Mouse (Mus musculus) brain, embryonic 14.5 days (tissue): ENCODE results near the gene Olfr203. TPM values are rescaled to one million over a fixed set of nuclear protein-coding genes. Genes with fewer than 3 reads are reported as not detected.
"Not testable (repeated sequence)": the region's sequence is repeated elsewhere in the genome, so short reads cannot be mapped to it uniquely, and the experiment has no call there.

Source experiments
- DNase-seq: peaks from one replicate; pipeline ENCODE4 v3.0.0-alpha.2; 2011; ENCODE audit warnings: low read depth
- CTCF ChIP-seq: fragments of 200-500 bp; IDR thresholded peaks from 2 replicates; pipeline ENCODE4 v1.5.1; 2012; ENCODE audit warnings: inconsistent platforms, mild to moderate bottlenecking, moderate library complexity, borderline replicate concordance; ENCODE audit not compliant: insufficient read depth, insufficient read length; ENCODE audit errors: extremely low read depth
- POLR2A ChIP-seq: fragments of 200-500 bp; IDR thresholded peaks from 2 replicates; pipeline ENCODE4 v1.6.1; 2012; ENCODE audit warnings: mild to moderate bottlenecking, inconsistent platforms, borderline replicate concordance; ENCODE audit not compliant: poor library complexity, insufficient read depth, insufficient read length, severe bottlenecking; ENCODE audit errors: extremely low read depth
- polyA plus RNA-seq: library from polyadenylated mRNA; depleted of rRNA; stranded (reverse); fragments of >200 nt; gene quantifications from 2 replicates; pipeline ENCODE4 v1.2.3, GENCODE M21; 2012; rRNA removed

The Olfr203 gene
- not detected in 2 replicates for polyA plus RNA-seq

DNA sequence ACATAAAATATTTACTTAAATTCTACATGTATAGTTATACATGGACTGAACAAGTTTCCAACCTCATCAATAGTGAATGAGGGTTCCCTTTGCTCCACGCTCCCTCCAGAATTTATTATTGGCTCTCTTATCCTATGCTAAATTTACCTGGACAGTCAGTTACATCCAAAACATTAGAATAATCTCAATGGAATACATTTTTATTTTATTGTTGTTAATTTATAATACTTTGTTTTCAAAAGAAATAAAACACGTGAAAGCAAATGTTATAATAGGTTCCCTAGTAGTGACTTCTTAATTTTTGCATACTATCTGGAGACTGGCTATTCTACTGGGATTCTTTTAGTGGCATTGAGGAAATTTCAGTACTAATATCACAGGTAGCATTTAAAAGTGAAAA is at the start of gene Olfr203:
Gene Olfr203 (plus strand): TSS at position 301 of the 400 bp plus-strand sequence.
- no peak for TF ChIP-seq CTCF
- TF ChIP-seq POLR2A = no peak
- DNase-seq = no peak

DNA sequence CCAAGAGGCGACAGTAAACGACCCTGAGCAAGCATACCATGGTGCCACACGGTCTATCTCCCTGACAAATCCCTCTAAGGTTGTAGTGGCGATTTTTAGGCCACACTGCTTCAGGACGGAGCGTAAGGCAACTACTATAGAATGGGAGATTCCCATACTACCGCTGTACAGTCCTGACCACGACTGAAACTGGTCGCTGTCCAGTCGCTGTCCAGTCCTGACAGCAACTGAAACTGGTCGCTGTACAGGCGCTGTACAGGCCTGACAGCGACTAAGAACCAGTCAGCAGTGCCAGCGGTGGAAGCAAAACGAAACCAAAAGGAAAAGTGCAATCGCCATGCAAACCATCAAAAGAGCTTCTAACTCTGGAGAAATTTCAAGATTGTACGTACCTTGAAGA is 49.0 kb upstream of the Olfr203 start:
- DNase-seq = no peak
- no peak for TF ChIP-seq POLR2A
- TF ChIP-seq CTCF = no peak

DNA sequence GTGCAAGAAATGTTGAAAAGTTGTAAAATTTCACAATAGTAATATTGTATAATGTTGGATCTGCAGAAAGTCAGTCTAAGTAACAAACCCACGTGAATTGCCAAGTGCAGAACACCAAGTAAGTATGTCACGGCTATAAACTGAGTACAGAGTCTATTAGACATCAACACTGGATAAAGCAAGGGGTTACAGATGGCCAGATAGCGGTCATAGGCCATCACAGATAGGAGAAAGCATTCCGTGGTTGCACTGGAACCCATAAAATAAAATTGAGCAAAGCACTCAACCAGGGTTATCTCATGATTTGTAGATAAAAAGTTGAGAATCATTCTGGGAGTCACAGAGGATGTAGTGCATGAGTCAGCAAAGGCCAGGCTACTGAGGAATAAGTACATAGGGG is 29.6 kb upstream of the Olfr203 start:
- DNase-seq = not testable (repeated sequence)

DNA sequence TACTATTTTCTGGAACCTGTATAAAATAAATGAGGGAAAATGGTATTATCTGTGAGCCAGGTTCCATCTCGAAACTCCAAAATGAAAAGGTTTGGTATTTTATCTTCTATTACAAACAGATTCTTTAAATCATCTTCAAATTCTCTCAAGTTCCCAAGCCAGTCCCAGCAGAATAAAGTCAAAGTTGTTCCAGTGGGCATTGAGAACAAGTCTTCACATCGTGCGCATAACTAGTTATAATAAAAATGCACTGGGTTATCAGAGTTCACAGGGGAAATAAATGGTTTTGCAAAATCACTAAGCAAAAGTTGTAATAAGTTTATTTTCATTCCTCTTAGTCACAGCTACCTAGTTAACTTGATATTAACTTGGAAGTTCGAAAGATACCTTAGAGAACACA is 26.1 kb upstream of the Olfr203 start, which contains the start of gene Olfr201:
Gene Olfr201 (minus strand): TSS at position 101 of the 400 bp plus-strand sequence.
- not testable (repeated sequence) for DNase-seq

DNA sequence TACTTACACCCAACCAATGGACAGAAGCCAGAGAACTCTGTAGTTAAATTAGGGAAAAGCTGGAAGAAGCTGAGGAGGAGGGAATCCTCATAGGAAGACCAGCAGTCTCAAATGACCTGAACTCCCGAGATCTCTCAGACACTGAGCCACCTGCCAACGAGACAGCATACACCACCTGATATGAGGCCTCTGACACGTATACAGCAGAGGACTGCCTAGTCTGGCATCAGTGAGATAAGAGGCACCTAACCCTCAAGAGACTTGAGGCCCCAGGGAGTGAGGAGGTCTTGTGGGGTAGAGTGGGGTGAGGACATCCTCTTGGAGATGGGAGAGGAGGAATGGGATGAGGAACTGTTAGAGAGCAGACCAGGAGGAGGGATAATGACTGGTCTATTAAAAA is 18.1 kb upstream of the Olfr203 start:
- DNase-seq = no peak
- TF ChIP-seq CTCF (no peak), POLR2A (no peak)

DNA sequence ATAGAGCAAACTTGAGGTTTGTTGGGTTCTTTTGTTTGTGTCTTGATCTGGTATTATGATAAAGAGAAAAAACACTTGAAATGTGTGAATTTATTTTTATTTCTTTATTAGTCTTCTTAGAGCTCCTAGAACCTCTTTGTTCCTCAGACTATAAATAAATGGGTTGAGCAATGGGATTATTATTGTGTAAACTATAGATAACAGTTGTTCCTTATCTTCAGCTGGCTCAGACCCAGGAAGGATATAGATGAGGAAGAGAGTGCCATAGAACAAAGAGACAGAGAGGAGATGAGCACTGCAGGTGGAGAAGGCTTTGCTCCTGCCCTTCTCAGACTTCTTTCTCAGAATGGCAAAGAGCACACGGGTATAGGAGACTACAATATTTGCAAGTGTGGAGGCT is 15.2 kb upstream of the Olfr203 start:
- no peak for DNase-seq
- no peak for TF ChIP-seq CTCF
- no peak for TF ChIP-seq POLR2A

DNA sequence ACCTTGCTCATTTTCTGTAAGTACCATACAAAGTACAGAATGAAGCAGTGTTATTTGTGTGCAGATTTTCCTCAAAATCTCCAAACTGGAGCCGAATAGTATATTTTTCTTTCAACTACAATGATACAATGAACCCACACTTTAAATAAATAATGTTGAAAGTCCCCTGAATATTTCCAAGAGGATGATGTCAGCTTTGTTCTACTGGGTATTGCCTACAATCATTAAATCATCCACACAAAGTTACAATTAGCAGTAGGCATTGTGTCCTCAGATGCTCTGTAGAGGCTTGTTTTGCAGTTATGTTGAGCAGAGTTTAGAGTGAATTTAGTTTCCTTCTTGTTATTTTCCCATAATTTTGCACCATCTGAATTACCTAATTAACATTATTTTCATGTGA is 12.0 kb upstream of the Olfr203 start, which contains the start of gene Olfr202:
Gene Olfr202 (minus strand): TSS at position 101 of the 400 bp plus-strand sequence.
- TF ChIP-seq POLR2A = no peak
- TF ChIP-seq CTCF = no peak

DNA sequence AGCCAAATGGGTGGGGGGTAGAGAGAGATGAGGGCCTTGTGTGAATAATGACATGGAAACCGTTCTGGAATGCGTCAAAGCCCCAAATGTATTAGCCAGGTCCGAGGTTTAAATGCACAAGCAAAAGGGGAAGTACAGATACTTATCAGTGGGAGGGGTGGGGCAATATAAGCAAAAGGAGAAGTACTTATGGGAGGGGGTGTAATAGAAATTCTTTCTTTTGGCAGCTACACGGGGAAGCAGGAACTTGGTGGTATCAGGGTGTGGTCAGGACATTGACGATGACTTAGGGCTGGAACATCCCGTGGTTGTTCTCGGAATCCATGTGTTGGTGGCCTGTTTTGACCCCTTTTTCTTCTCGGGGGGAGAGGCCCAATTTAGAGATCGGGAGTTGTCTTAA is 11.1 kb upstream of the Olfr203 start:
- not testable (repeated sequence) for DNase-seq

More for the DNA sequence above, 12.0 kb upstream of the Olfr203 start, which contains the start of gene Olfr202:
- no peak for DNase-seq

DNA sequence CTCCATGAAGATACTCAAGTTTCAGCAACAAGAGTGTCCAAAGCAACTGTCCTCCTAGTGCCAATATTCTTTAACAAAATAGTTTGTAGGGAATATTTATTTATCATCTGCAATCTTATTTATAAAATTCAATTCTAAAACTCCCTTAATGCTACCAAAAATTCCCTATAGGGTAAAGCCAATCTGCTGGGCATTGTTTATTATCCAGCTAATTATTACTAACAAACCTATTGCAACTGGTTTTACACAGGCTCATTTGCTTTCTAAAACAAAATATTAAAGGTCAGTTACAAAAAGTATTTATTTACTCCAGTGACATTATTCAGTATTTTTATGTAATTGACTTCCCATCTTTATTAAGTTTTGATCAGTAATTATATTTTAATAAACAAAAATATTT is 19.5 kb downstream of the Olfr203 start, which contains the start of gene Olfr204:
Gene Olfr204 (minus strand): TSS at position 101 of the 400 bp plus-strand sequence.
- TF ChIP-seq CTCF = no peak
- TF ChIP-seq POLR2A = no peak
- DNase-seq = no peak

DNA sequence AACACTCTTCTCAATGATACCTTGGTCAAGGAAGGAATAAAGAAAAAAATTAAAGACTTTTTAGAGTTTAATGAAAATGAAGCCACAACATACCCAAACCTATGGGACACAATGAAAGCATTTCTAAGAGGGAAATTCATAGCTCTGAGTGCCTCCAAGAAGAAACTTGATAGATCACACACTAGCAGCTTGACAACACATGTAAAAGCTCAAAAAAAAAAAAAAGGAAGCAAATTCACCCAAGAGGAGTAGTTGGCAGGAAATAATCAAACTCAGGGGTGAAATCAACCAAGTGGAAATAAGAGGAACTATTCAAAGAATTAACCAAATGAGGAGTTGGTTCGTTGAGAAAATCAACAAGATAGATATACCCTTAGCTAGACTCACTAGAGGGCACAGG is 24.6 kb downstream of the Olfr203 start:
- DNase-seq = not testable (repeated sequence)

DNA sequence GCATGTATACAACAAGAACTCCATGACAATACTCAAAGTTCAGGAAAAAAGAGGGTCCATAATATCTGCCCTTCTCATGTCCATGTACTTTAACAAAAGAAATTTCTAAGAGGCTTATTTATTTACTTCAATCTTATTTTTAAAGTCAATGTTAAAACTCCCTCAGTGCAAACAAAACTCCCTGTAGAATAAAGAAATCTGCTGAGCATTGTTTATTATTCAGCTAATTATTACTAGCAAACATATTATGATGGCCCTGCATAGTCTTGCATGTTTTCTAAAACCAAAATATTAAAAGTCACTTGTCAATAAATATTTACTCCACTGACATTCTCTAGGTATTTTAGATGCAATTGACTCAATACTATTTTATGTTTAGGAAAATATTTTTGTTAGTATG is 32.4 kb downstream of the Olfr203 start, which contains the start of gene Olfr205:
Gene Olfr205 (minus strand): TSS at position 101 of the 400 bp plus-strand sequence.
- no peak for DNase-seq
- TF ChIP-seq POLR2A = no peak
- no peak for TF ChIP-seq CTCF

DNA sequence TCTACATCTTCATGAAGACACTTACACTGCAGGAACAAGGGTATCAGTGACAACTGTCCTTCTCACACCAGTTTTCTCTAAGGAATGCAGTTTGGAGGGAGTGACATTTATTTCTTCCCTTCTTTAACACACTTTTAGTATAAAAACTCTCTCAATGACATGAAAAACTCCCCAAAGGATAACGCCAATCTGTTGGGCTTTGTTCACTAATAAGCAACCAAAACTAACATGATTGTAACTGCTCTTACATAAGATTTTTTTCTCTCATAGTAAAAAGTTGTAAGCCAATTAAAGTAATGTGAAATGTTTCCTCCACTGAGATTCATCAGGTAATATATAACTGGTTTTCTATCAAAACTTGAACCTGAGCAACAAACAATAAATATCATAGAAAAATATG is 50.5 kb downstream of the Olfr203 start, which contains the start of gene Olfr206:
Gene Olfr206 (minus strand): TSS at position 101 of the 400 bp plus-strand sequence.
- no peak for TF ChIP-seq CTCF
- TF ChIP-seq POLR2A = no peak
- DNase-seq = no peak

Other genes starting within 250 kb of the Olfr203 start
- gene Olfr190, start 220.9 kb upstream of the Olfr203 start, polyA plus RNA-seq = not detected in 2 replicates
- not detected in 2 replicates for gene Olfr191, start 209.1 kb upstream of the Olfr203 start, polyA plus RNA-seq
- not detected in 2 replicates for gene Olfr193, start 187.0 kb upstream of the Olfr203 start, polyA plus RNA-seq
- not detected in 2 replicates for gene Olfr194, start 177.8 kb upstream of the Olfr203 start, polyA plus RNA-seq
- gene Olfr195, start 151.8 kb upstream of the Olfr203 start, polyA plus RNA-seq = not detected in 2 replicates
- not detected in 2 replicates for gene Olfr196, start 128.4 kb upstream of the Olfr203 start, polyA plus RNA-seq
- gene Olfr198, start 95.3 kb upstream of the Olfr203 start, polyA plus RNA-seq = not detected in 2 replicates
- gene Olfr199, start 79.1 kb upstream of the Olfr203 start, polyA plus RNA-seq = not detected in 2 replicates
- gene Olfr201, start 26.2 kb upstream of the Olfr203 start, polyA plus RNA-seq = not detected in 2 replicates
- not detected in 2 replicates for gene Olfr202, start 12.1 kb upstream of the Olfr203 start, polyA plus RNA-seq
- not detected in 2 replicates for gene Olfr204, start 19.4 kb downstream of the Olfr203 start, polyA plus RNA-seq
- not detected in 2 replicates for gene Olfr205, start 32.3 kb downstream of the Olfr203 start, polyA plus RNA-seq
- not detected in 2 replicates for gene Olfr206, start 50.4 kb downstream of the Olfr203 start, polyA plus RNA-seq
- gene Olfr209, start 65.1 kb downstream of the Olfr203 start, polyA plus RNA-seq = not detected in 2 replicates
- 0.07 and 0.11 TPM in 2 replicates for gene Gabrr3, start 108.5 kb downstream of the Olfr203 start, polyA plus RNA-seq
- 5.8 and 7.8 TPM in 2 replicates for gene Riox2, start 172.9 kb downstream of the Olfr203 start, polyA plus RNA-seq